Mouse (Mus musculus): ENCODE measurements at regions not wholly inside any gene's neighbourhood (a gene's known extent, or its start where the extent isn't known, plus 50 kb on each side); places are given as distances from the start of the nearest gene placed in this dataset.

DNA sequence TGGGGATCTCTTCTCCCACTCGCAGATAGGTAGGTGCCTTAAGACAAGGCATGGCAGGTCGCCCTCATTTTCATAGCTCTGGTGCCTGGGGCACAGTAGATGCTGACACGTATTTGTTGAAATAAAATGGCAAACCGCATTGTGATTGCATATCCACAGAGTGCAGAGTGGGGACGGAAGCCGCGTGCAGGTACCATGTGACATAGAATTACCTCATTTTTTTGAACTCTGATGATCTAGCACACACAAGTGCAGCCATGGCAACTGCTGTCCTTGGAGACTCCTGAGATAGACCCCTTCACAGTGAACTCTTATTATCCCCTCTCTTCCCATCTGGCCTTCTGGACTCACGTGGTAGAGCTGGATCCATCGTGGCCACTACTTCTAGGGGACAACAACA lies 262.7 kb upstream of the Gm10131 start:
- no peak for TF ChIP-seq POLR2A (IDR thresholded peaks at IDR 0.05; ENCODE audit: borderline replicate concordance, insufficient read depth, low read length)
- TF ChIP-seq CTCF (IDR thresholded peaks at IDR 0.05; ENCODE audit: borderline replicate concordance, insufficient read depth, low read depth, low read length) = no peak
- DNase-seq = no peak
- no peak overlapping the region for H3K4me3 ChIP-seq (replicated peaks; ENCODE audit: insufficient read depth, low read depth, low read length)
- no peak overlapping the region for H3K27ac ChIP-seq (ENCODE audit: insufficient read depth, low read length)
- 89% methylated on average over 9 of the region's 9 CpGs for WGBS
- H3K4me1 ChIP-seq (ENCODE audit: control insufficient read depth, insufficient read depth, low read length) = no peaks in the 10 kb centered on the region
- no peaks in the 10 kb centered on the region for H3K27me3 ChIP-seq (ENCODE audit: control insufficient read depth, insufficient read depth, low read length)

DNA sequence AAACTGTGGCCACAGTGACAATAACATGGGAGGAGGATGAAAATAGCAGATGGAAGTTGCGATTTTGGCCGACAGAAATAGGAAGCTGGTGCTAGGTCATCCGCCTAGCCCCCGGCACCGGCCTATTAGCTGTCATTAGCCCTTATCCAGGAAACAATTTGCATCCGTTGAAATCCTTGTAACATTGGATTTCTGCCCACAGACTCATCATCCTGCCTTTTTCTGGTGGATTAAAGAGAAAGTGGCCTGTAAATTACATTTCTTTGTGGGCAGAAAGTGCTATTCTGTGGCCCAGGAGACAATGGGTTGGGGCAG lies 261.1 kb upstream of the Gm10131 start:
- DNase-seq = no peak
- WGBS = 26% methylated on average over 6 of the region's 6 CpGs
- TF ChIP-seq CTCF (IDR thresholded peaks at IDR 0.05; ENCODE audit: borderline replicate concordance, insufficient read depth, low read depth, low read length) = no peak
- no peak for TF ChIP-seq POLR2A (IDR thresholded peaks at IDR 0.05; ENCODE audit: borderline replicate concordance, insufficient read depth, low read length)
- no peak overlapping the region for H3K4me3 ChIP-seq (replicated peaks; ENCODE audit: insufficient read depth, low read depth, low read length)
- H3K27me3 ChIP-seq (ENCODE audit: control insufficient read depth, insufficient read depth, low read length) = no peaks in the 10 kb centered on the region
- no peak overlapping the region for H3K27ac ChIP-seq (ENCODE audit: insufficient read depth, low read length)
- H3K4me1 ChIP-seq (ENCODE audit: control insufficient read depth, insufficient read depth, low read length) = no peaks in the 10 kb centered on the region

DNA sequence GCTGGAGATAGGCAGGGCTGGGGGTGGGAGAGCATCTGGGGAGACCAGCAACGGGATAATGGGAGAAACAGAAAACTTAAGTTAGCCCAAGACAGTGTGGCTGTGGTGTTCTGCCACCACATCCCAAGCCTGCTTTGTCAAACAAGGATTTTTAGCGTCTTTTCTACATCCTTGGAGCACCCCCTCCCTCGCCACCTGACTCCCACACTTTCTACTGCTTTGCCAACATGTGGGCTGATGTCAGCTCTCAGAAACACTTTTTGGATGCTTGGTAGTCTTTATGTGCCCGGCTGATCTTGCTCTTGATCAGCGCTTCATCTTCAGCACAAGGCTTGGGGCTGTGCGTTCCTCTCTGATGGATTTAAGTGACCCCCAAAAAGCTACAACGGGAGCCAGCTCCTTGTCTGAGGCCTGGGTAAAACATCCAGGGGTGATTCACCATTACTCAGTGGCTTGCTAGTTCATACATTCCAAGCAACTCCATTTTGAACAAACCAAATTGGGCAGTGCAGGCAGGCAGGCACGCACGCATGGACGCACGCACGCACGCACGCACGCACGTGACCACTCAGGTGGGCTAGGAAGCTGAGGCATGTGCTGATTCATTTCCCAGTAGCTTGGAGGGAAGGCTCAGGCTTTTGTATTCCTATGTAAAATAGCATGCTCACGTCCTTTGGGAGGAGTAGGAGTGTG lies 260.6 kb upstream of the Gm10131 start:
- no peak for DNase-seq
- no peak overlapping the region for H3K4me3 ChIP-seq (replicated peaks; ENCODE audit: insufficient read depth, low read depth, low read length)
- no peaks in the 10 kb centered on the region for H3K4me1 ChIP-seq (ENCODE audit: control insufficient read depth, insufficient read depth, low read length)
- no peak overlapping the region for H3K27ac ChIP-seq (ENCODE audit: insufficient read depth, low read length)
- WGBS = 81% methylated on average over 17 of the region's 17 CpGs
- H3K27me3 ChIP-seq (ENCODE audit: control insufficient read depth, insufficient read depth, low read length) = no peaks in the 10 kb centered on the region
- TF ChIP-seq CTCF (IDR thresholded peaks at IDR 0.05; ENCODE audit: borderline replicate concordance, insufficient read depth, low read depth, low read length) (no peak), POLR2A (IDR thresholded peaks at IDR 0.05; ENCODE audit: borderline replicate concordance, insufficient read depth, low read length) (no peak)

DNA sequence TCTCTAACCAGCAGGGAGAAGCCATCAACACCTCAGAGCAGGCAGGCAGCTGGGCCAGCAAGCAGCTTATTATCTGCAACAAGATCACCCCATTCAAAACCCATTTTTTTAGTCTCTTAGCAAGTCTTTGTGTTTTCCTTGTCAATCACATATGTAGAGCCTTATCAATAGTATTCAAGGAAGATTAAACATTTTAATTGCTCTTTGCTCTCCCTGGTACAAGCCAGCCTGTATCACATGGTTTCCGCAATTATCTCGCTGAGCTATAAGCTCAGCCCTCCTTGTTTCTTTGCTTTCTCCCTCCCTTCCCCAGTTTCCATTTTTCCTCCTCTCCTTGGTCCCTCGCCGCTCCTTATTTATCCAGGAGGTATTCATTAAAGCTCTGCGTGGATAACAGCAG lies 259.9 kb upstream of the Gm10131 start:
- H3K4me1 ChIP-seq (ENCODE audit: control insufficient read depth, insufficient read depth, low read length) = no peaks in the 10 kb centered on the region
- 91% methylated on average over 5 of the region's 5 CpGs for WGBS
- no peak for DNase-seq
- no peaks in the 10 kb centered on the region for H3K27me3 ChIP-seq (ENCODE audit: control insufficient read depth, insufficient read depth, low read length)
- no peak overlapping the region for H3K4me3 ChIP-seq (replicated peaks; ENCODE audit: insufficient read depth, low read depth, low read length)
- TF ChIP-seq POLR2A (IDR thresholded peaks at IDR 0.05; ENCODE audit: borderline replicate concordance, insufficient read depth, low read length) (no peak), CTCF (IDR thresholded peaks at IDR 0.05; ENCODE audit: borderline replicate concordance, insufficient read depth, low read depth, low read length) (no peak)
- no peak overlapping the region for H3K27ac ChIP-seq (ENCODE audit: insufficient read depth, low read length)

DNA sequence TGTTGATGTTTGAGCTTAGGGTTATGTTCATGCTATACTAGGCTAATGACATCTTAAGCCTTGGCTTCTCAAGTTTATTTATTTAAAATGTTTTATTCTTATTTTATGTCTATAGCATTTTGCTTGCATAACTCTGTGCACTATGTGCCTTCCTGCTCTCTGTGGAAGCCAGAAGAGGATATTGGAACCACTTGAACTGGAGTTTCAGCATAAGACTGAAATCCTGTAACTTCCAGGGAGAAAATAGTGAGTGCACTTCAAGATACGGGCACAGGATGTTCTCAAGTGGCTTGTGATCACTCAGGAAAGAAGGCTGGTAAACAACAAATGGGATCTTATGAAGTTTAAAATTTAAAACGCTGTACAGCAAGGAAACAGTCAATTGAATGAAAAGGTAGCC lies 257.0 kb upstream of the Gm10131 start:
- no peak for DNase-seq
- 79% methylated on average over 2 of the region's 2 CpGs for WGBS
- TF ChIP-seq CTCF (IDR thresholded peaks at IDR 0.05; ENCODE audit: borderline replicate concordance, insufficient read depth, low read depth, low read length) = no peak
- TF ChIP-seq POLR2A (IDR thresholded peaks at IDR 0.05; ENCODE audit: borderline replicate concordance, insufficient read depth, low read length) = no peak
- no peak overlapping the region for H3K27ac ChIP-seq (ENCODE audit: insufficient read depth, low read length)
- 0 out of 2 replicates have a peak, but pooled peaks cover 2% of the 10 kb centered on the region for H3K4me1 ChIP-seq (ENCODE audit: control insufficient read depth, insufficient read depth, low read length)
- no peak overlapping the region for H3K4me3 ChIP-seq (replicated peaks; ENCODE audit: insufficient read depth, low read depth, low read length)
- H3K27me3 ChIP-seq (ENCODE audit: control insufficient read depth, insufficient read depth, low read length) = no peaks in the 10 kb centered on the region

DNA sequence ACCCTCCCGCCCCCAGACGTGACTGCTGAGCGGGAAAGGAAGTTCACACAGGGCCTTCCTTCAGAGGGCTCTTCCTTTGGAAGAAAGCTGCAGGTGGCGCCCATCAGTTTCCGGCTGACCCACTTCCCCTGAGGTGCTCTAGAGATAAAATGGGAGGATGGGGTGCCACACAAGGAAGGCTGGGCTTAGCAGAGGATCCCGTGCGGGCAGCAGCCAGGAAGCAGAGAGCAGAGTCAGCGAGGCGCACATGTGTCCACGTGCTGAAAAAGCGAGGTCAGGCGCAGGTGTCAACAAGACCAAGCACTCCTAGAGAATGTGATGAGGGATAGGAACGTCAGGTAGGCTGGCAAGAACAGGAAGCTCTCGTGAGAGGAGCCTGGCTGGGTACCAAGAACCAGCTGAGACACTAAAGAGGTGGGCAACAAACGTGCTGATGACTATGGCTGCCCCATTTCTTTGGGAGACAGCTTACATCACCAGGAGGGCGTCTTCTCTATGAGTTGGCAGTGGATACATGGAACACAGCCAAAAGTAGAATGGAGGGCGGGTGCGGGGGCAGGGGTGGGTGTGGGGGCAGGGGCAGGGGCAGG lies 253.0 kb upstream of the Gm10131 start:
- WGBS = 51% methylated on average over 18 of the region's 18 CpGs
- Histone ChIP-seq H3K27ac (ENCODE audit: insufficient read depth, low read length) (no peak overlapping the region), H3K27me3 (ENCODE audit: control insufficient read depth, insufficient read depth, low read length) (no peaks in the 10 kb centered on the region), H3K4me1 (ENCODE audit: control insufficient read depth, insufficient read depth, low read length) (0 out of 2 replicates have a peak, but pooled peaks cover 2% of the 10 kb centered on the region), H3K4me3 (replicated peaks; ENCODE audit: insufficient read depth, low read depth, low read length) (no peak overlapping the region)
- TF ChIP-seq CTCF (IDR thresholded peaks at IDR 0.05; ENCODE audit: borderline replicate concordance, insufficient read depth, low read depth, low read length) (no peak), POLR2A (IDR thresholded peaks at IDR 0.05; ENCODE audit: borderline replicate concordance, insufficient read depth, low read length) (no peak)
- DNase-seq = no peak

DNA sequence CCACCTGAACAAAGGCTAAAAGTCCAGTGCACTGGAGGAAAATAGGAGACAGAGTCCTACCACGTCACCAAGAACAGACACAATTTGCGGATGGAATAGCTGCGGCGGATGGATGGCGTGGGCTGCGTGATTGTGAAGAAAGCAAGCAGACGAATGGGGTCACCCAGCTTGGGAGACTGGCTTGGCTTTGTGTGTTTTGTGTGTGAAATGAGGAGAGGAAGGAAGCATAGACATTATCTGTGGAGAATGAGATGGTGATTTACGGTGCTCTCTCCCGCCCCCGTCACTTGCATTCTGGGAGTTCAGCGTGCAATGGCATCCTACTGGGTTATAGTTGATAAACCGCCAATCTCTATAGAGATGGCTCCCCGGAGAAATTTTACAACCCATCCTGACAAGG lies 252.1 kb upstream of the Gm10131 start:
- no peak for DNase-seq
- Histone ChIP-seq H3K4me1 (ENCODE audit: control insufficient read depth, insufficient read depth, low read length) (0 out of 2 replicates have a peak, but pooled peaks cover 2% of the 10 kb centered on the region), H3K27me3 (ENCODE audit: control insufficient read depth, insufficient read depth, low read length) (no peaks in the 10 kb centered on the region), H3K4me3 (replicated peaks; ENCODE audit: insufficient read depth, low read depth, low read length) (no peak overlapping the region), H3K27ac (ENCODE audit: insufficient read depth, low read length) (no peak overlapping the region)
- TF ChIP-seq POLR2A (IDR thresholded peaks at IDR 0.05; ENCODE audit: borderline replicate concordance, insufficient read depth, low read length) (no peak), CTCF (IDR thresholded peaks at IDR 0.05; ENCODE audit: borderline replicate concordance, insufficient read depth, low read depth, low read length) (no peak)
- WGBS = 78% methylated on average over 13 of the region's 13 CpGs

DNA sequence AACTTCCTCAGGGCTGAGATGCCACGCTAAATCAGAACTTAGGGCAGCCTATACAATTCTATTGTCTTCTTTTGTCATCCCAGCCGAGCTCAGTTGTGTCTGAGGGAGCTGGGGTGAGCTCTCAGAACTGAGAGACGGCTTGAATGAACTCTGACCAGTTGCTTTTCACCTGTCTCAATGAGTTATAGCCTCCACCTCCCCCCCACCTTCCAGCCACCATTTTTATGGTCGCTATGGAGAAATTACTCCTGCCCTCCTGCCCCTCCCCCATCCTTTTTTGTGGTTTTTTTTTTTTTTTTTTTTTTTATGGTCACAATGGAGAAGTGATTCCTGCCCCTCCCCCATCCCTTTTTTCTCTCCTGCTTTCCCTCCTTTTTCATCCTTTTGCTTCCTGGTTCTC lies 251.6 kb upstream of the Gm10131 start:
- H3K4me3 ChIP-seq (replicated peaks; ENCODE audit: insufficient read depth, low read depth, low read length) = no peak overlapping the region
- TF ChIP-seq CTCF (IDR thresholded peaks at IDR 0.05; ENCODE audit: borderline replicate concordance, insufficient read depth, low read depth, low read length) = no peak
- no peak for TF ChIP-seq POLR2A (IDR thresholded peaks at IDR 0.05; ENCODE audit: borderline replicate concordance, insufficient read depth, low read length)
- 56% methylated on average over 4 of the region's 4 CpGs for WGBS
- no peak for DNase-seq
- H3K27ac ChIP-seq (ENCODE audit: insufficient read depth, low read length) = no peak overlapping the region
- no peaks in the 10 kb centered on the region for H3K27me3 ChIP-seq (ENCODE audit: control insufficient read depth, insufficient read depth, low read length)
- H3K4me1 ChIP-seq (ENCODE audit: control insufficient read depth, insufficient read depth, low read length) = 0 out of 2 replicates have a peak, but pooled peaks cover 2% of the 10 kb centered on the region
